Mouse (Mus musculus) C2C12 (cell line): ENCODE data around the gene Ptprh. TPM values are rescaled to one million over a fixed set of nuclear protein-coding genes. Genes with fewer than 3 reads are reported as not detected.
"Not testable (repeated sequence)": the region's sequence is repeated elsewhere in the genome, so short reads cannot be mapped to it uniquely, and the experiment has no call there.

Experiments
- H3K27me3 ChIP-seq: one replicate; pipeline ENCODE4 v1.6.1; 2011; ENCODE audit not compliant: control insufficient read depth, insufficient read depth, insufficient read length
- H3K36me3 ChIP-seq: one replicate; pipeline ENCODE4 v1.6.1; 2011; ENCODE audit not compliant: control insufficient read depth, insufficient read depth
- H3K4me3 ChIP-seq: one replicate; pipeline ENCODE4 v1.5.1; 2011; ENCODE audit warnings: mild to moderate bottlenecking, control low read depth; ENCODE audit not compliant: poor library complexity, insufficient read depth, severe bottlenecking
- H3K79me2 ChIP-seq: one replicate; pipeline ENCODE4 v1.6.1; 2011; ENCODE audit not compliant: control insufficient read depth, insufficient read depth
- H3K79me3 ChIP-seq: one replicate; pipeline ENCODE4 v1.6.1; 2011; ENCODE audit warnings: low read depth, control low read depth
- H3ac ChIP-seq: one replicate; pipeline ENCODE3; 2011; ENCODE audit warnings: low read depth; ENCODE audit not compliant: control insufficient read depth, insufficient read length
- CEBPB ChIP-seq: IDR thresholded peaks from one replicate; pipeline ENCODE4 v1.6.1; 2011; ENCODE audit warnings: low read depth, mild to moderate bottlenecking, control low read depth, moderate library complexity
- CTCF ChIP-seq: IDR thresholded peaks from one replicate; pipeline ENCODE4 v1.5.1; 2011; ENCODE audit not compliant: control insufficient read depth, insufficient read depth, insufficient read length
- FOSL1 ChIP-seq: IDR thresholded peaks from one replicate; pipeline ENCODE4 v1.8.0; 2011; ENCODE audit warnings: mild to moderate bottlenecking, low read length; ENCODE audit not compliant: poor library complexity, insufficient read depth, severe bottlenecking
- MAX ChIP-seq: IDR thresholded peaks from one replicate; pipeline ENCODE4 v1.6.1; 2011; ENCODE audit warnings: mild to moderate bottlenecking, control low read depth
- MYOD1 ChIP-seq: IDR thresholded peaks from one replicate; pipeline ENCODE4 v1.6.1; 2011; ENCODE audit warnings: low read depth; ENCODE audit not compliant: control insufficient read depth, insufficient read length
- MYOG ChIP-seq: IDR thresholded peaks from one replicate; pipeline ENCODE4 v1.6.1; 2011; ENCODE audit not compliant: control insufficient read depth, insufficient read length; ENCODE audit errors: extremely low read depth
- USF1 ChIP-seq: IDR thresholded peaks from one replicate; pipeline ENCODE4 v1.6.1; 2011; ENCODE audit warnings: low read depth, mild to moderate bottlenecking, control low read depth, moderate library complexity
- polyA plus RNA-seq: library from polyadenylated mRNA; unstranded; fragments of >200 nt; fragmentation: generic; extraction: Trizol; gene quantifications from one replicate; pipeline ENCODE4 v1.2.1, GENCODE M21; 2012; ENCODE audit warnings: missing spikeins

Gene Ptprh
- polyA plus RNA-seq, 1 experiment: not detected

DNA sequence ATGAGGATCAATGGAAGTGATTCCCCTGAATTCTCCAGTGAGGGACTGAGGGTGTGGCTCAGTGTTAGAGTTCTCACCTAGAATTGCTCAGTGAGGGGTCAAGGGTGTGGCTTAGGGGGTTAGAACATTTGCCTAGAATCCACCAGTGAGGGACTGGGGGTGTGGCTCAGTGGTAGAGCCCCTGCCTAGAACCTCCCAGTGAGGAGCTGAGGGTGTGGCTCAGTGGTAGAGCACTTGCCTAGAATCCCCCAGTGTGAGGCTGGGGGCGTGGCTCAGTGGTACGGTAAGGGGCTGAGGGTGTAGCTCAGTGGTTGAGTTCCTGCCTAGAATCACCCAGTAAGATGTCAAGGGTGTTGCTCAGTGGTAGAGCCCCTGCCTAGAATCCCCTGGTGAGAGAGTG is 64.8 kb downstream of the Ptprh start:
- no peak overlapping the region for H3K4me3 ChIP-seq
- no peaks in the 10 kb centered on the region for H3K79me2 ChIP-seq
- no peaks in the 10 kb centered on the region for H3K36me3 ChIP-seq
- TF ChIP-seq MYOG (no peak), CTCF (no peak), CEBPB (no peak), MYOD1 (no peak), MAX (no peak), USF1 (no peak), FOSL1 (no peak)
- peaks cover 11% of the 10 kb centered on the region for H3K27me3 ChIP-seq
- H3K79me3 ChIP-seq: no peaks in the 10 kb centered on the region
- no peak overlapping the region for H3ac ChIP-seq

DNA sequence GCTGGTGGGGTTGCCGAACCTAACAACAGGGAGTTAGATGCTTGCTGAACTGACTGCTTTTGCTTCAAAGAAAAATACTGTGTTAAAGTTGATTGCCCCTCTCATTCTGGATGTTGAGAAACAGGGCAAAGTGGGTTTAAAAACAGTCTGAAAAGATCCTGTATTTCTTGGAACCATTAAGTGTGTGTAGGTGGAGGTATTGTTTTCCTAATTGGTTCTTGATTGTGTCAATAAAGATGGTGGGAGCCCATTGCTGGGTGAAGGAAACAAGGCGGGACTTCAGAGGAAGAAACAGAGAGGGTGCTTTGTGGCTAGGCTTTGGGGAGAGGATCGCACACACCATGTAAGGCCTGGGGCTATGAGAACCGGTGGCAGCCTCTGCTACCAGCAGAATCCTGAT is 66.7 kb downstream of the Ptprh start:
- H3K36me3 ChIP-seq: no peaks in the 10 kb centered on the region
- no peak overlapping the region for H3K4me3 ChIP-seq
- H3ac ChIP-seq: no peak overlapping the region
- H3K27me3 ChIP-seq: peaks cover 6% of the 10 kb centered on the region
- no peak for TF ChIP-seq MYOG
- no peak for TF ChIP-seq USF1
- no peak for TF ChIP-seq CEBPB
- no peak for TF ChIP-seq MAX
- TF ChIP-seq MYOD1: no peak
- TF ChIP-seq FOSL1: no peak
- TF ChIP-seq CTCF: no peak
- H3K79me3 ChIP-seq: no peaks in the 10 kb centered on the region
- no peaks in the 10 kb centered on the region for H3K79me2 ChIP-seq

DNA sequence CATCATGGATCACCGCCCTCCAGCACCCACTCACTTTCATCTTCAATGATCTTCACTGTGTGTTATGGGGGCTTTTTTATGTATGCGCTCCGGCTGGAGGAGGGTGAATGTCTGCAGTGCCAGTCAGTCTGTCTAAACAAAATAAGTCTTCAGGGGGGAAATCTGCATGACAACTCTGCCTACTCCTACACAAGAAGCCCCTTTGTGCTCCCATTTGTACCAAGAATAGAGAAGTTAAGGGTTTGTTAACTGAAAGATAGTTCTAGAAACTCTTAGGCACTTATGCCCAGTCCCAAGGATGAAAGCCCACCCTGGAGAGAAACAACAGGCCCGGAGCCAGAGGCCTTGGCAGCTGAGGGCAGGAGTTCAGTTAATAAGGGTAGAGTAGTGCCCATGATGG is 67.5 kb downstream of the Ptprh start:
- no peaks in the 10 kb centered on the region for H3K79me3 ChIP-seq
- no peaks in the 10 kb centered on the region for H3K36me3 ChIP-seq
- H3K79me2 ChIP-seq: no peaks in the 10 kb centered on the region
- no peak overlapping the region for H3ac ChIP-seq
- TF ChIP-seq USF1 (no peak), CTCF (no peak), MAX (no peak), MYOD1 (no peak), MYOG (no peak), CEBPB (no peak), FOSL1 (no peak)
- H3K4me3 ChIP-seq: no peak overlapping the region
- H3K27me3 ChIP-seq: peaks cover 4% of the 10 kb centered on the region

DNA sequence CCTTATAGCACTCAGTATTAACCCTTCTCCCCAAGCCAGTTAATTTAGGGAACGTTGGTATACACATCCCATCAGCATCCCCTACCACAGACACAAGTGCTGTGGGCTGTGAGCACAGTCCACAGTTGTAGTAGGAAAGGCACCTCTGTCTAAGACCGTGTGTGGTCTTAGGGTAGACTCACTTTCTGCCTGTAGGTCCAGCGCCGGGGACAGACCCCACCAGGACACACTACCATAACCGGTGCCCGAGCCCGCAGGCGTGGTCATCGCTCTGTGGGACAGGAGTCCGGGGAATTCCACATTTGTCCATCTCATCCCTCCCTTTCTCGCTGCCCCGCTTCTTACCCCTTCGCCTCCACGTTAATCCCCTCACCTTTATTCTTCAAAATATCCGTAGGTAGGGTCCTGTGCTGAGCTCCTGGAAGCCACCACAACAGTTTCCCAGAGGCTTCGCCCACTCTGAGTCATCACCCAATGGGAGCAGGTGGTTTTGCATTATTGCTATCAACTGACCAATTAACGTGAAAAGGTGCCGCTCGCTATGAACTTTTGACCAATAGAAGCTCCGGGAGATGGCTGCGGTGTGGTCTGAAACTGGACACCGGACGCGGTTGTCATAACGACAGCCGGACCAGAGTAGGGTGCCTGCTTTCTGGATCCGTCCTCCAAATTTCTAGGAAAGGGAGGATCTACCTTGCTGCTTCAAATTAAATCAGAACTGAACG is 71.7 kb downstream of the Ptprh start, which contains the start of gene Dnaaf3:
Dnaaf3 (minus strand) TSS at position 449 of the 725 bp plus-strand sequence.
- no peaks in the 10 kb centered on the region for H3K79me2 ChIP-seq
- H3K4me3 ChIP-seq: no peak within 1 kb of the TSS
- no peaks in the 10 kb centered on the region for H3K36me3 ChIP-seq
- no peaks in the 10 kb centered on the region for H3K79me3 ChIP-seq
- H3ac ChIP-seq: no peak within 1 kb of the TSS
- no peak for TF ChIP-seq CTCF
- no peak for TF ChIP-seq USF1
- TF ChIP-seq MYOG: no peak
- no peak for TF ChIP-seq MAX
- TF ChIP-seq CEBPB: no peak
- TF ChIP-seq MYOD1: no peak
- no peak for TF ChIP-seq FOSL1
- no peaks in the 10 kb centered on the region for H3K27me3 ChIP-seq

GRCm38 (mm10) chr7:4530166-4530565 is 73.7 kb downstream of the Ptprh start:
- not testable (repeated sequence) for H3K79me3 ChIP-seq, H3ac ChIP-seq, H3K79me2 ChIP-seq

GRCm38 (mm10) chr7:4527302-4527689 is 76.5 kb downstream of the Ptprh start:
- Histone ChIP-seq H3K79me2 (no peaks in the 10 kb centered on the region), H3ac (no peak overlapping the region), H3K4me3 (no peak overlapping the region), H3K79me3 (no peaks in the 10 kb centered on the region), H3K27me3 (no peaks in the 10 kb centered on the region), H3K36me3 (no peaks in the 10 kb centered on the region)
- TF ChIP-seq MYOD1 (no peak), USF1 (no peak), FOSL1 (no peak), MYOG (no peak), MAX (no peak), CEBPB (no peak), CTCF (no peak)

More at GRCm38 (mm10) chr7:4530166-4530565, 73.7 kb downstream of the Ptprh start:
- not testable (repeated sequence) for H3K27me3 ChIP-seq, H3K4me3 ChIP-seq, H3K36me3 ChIP-seq
